Mouse (Mus musculus) adipocyte (in vitro differentiated cells): Measurements from ENCODE around the gene Rfpl4.
A peak's percentile ranks its signal among the peaks of the same experiment; 100 is the strongest.
"Not testable (repeated sequence)": the region's sequence is repeated elsewhere in the genome, so short reads cannot be mapped to it uniquely, and the experiment has no call there.

Experiments
- DNase-seq: peaks from one replicate; pipeline ENCODE4 v3.0.0-alpha.2; 2016; ENCODE audit warnings: low spot score

The Rfpl4 gene

GRCm38 (mm10) chr7:5080815-5081214 is 35.9 kb downstream of the Rfpl4 start:
- DNase-seq = no peak

GRCm38 (mm10) chr7:5080010-5080751 is 36.6 kb downstream of the Rfpl4 start, which contains the start of gene Epn1:
TSS of gene Epn1 (plus strand) at chr7:5080235.
- peak; percentile 92 for DNase-seq

GRCm38 (mm10) chr7:5079365-5080009 is 37.3 kb downstream of the Rfpl4 start:
- not testable (repeated sequence) for DNase-seq

- DNase-seq = no peak
Observed at GRCm38 (mm10) chr7:5076931-5077330, 39.8 kb downstream of the Rfpl4 start.

GRCm38 (mm10) chr7:5074984-5075383 is 41.8 kb downstream of the Rfpl4 start:
- DNase-seq = no peak

- no peak for DNase-seq
Observed at GRCm38 (mm10) chr7:5073586-5073985, 43.2 kb downstream of the Rfpl4 start.

GRCm38 (mm10) chr7:5064886-5065285 is 51.9 kb downstream of the Rfpl4 start:
- DNase-seq = no peak

GRCm38 (mm10) chr7:5062360-5063001 is 54.3 kb downstream of the Rfpl4 start:
- peak; percentile 85 for DNase-seq

- DNase-seq = peak; percentile 84
Observed at GRCm38 (mm10) chr7:5061774-5062359, 54.9 kb downstream of the Rfpl4 start, which contains the start of gene U2af2. TSS of gene U2af2 (plus strand) at chr7:5062143.

- peak; percentile 96 for DNase-seq
Observed at GRCm38 (mm10) chr7:5060944-5061773, 55.6 kb downstream of the Rfpl4 start.

GRCm38 (mm10) chr7:5060239-5060731 is 56.5 kb downstream of the Rfpl4 start:
- peak; percentile 81 for DNase-seq
